Mouse (Mus musculus) lung, embryonic 14.5 days (tissue): ENCODE measurements around the gene Tigar. TPM values are rescaled to one million over a fixed set of nuclear protein-coding genes. Genes with fewer than 3 reads are reported as not detected.

Experiments
- ATAC-seq: fragments of 200-750 bp; cut with Nextera tagmentation; 2 replicates; pipeline ENCODE4 v1.8.0; 2017; ENCODE audit warnings: mild to moderate bottlenecking, moderate TSS enrichment, moderate library complexity; ENCODE audit not compliant: insufficient read depth
- DNase-seq: peaks from one replicate; pipeline ENCODE4 v3.0.0-alpha.2; 2015
- H3K27ac ChIP-seq: fragments of 300-500 bp; sonication (generic); 2 replicates; pipeline ENCODE4 v1.5.1; 2014; ENCODE audit warnings: low read depth, mild to moderate bottlenecking, moderate library complexity
- H3K27me3 ChIP-seq: fragments of 300-500 bp; sonication (generic); 2 replicates; pipeline ENCODE4 v1.6.1; 2014; ENCODE audit warnings: low read length, control low read depth; ENCODE audit not compliant: insufficient read depth
- H3K36me3 ChIP-seq: fragments of 300-500 bp; sonication (generic); 2 replicates; pipeline ENCODE4 v1.6.1; 2014; ENCODE audit warnings: control low read depth; ENCODE audit not compliant: insufficient read depth
- H3K4me1 ChIP-seq: fragments of 300-500 bp; sonication (generic); 2 replicates; pipeline ENCODE4 v1.6.1; 2014; ENCODE audit warnings: antibody characterized with exemption, control low read depth; ENCODE audit not compliant: insufficient read depth
- H3K4me2 ChIP-seq: fragments of 300-500 bp; sonication (generic); 2 replicates; pipeline ENCODE4 v1.6.1; 2014; ENCODE audit warnings: mild to moderate bottlenecking
- H3K4me3 ChIP-seq: fragments of 300-500 bp; sonication (generic); 2 replicates; pipeline ENCODE4 v1.5.1; 2014; ENCODE audit warnings: low read depth, low read length
- H3K9ac ChIP-seq: fragments of 300-500 bp; sonication (generic); 2 replicates; pipeline ENCODE4 v1.6.1; 2014
- H3K9me3 ChIP-seq: fragments of 300-500 bp; sonication (generic); 2 replicates; pipeline ENCODE4 v1.6.1; 2016; ENCODE audit warnings: low read depth, low read length, control low read depth
- CTCF ChIP-seq: IDR thresholded peaks from 2 replicates; pipeline ENCODE4 v1.5.1; 2016; ENCODE audit warnings: antibody characterized with exemption, low read depth
- WGBS: fragments of 180-500 bp; shearing (Covaris S2); extraction: QIAGEN DNeasy Blood & Tissue Kit; methylation state at CpG from one replicate; pipeline ENCODE4 v1.1.7; 2014; 5-methylcytosine and 5-hydroxymethylcytosine counted together
- polyA plus RNA-seq: library from polyadenylated mRNA; unstranded; fragments of >200 nt; fragmentation: Nextera tagmentation; extraction: Ambion mirVana; gene quantifications from 2 replicates; pipeline ENCODE4 v1.2.1, GENCODE M21; 2014

Gene Tigar
- polyA plus RNA-seq: 3.0 and 3.5 TPM in 2 replicates

DNA sequence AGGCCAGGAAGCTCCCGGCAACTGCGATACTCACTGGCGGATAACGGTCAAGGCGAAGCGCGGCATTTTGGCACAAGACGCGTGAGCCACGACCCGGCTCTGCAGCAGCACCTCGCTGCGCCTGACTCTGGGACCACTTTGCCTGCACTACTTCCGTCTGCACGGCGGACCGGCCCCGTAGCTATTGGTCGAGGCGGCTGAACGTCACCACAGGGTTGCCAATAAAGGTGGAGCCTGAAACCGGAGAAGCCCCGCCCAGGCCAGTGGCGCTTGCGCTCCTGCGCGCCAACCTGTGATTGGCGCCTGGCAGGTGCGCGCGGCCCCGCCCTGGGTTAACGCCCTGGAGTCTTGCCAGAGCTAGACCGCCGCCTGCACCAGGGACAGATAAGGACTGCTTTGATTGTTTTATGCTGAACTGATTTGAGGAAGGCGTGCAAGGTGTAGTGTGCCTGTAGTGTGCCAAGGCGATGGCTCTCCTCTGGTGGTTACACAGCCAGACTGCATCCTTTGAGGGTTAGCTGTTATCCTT lies at the start of gene Tigar:
Gene Tigar, minus strand, starts transcription at position 156 of the 529 bp plus-strand sequence.
- ATAC-seq: peak; percentile 99
- no peak within 1 kb of the TSS for H3K27ac ChIP-seq

DNA sequence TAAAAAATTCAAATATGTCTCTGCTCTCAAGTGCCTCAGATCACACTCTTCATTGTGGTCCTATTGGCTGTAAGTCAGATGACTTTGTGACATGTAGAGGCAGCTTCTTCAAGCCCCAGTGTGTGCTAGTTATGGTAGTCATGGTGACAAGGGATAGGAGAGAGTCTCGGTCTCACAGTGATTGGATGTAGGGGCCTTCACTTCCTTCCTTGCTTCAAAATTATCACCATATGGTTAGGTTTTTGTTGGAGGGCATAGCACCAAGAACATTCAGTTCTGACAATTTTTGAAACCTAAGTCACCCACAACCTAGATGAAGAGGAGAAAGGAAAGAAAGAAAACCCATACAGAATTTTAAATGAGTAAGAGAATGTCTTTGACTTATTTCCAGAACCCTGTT lies 48.0 kb upstream of the Tigar start:
- Histone ChIP-seq H3K36me3 (no peaks in the 10 kb centered on the region), H3K27me3 (no peaks in the 10 kb centered on the region), H3K4me3 (no peak overlapping the region), H3K9me3 (no peaks in the 10 kb centered on the region), H3K4me1 (peaks cover 2% of the 10 kb centered on the region; the same call in 1 of the 2 replicates), H3K9ac (no peak overlapping the region), H3K27ac (no peak overlapping the region), H3K4me2 (no peak overlapping the region)
- no peak for ATAC-seq
- 52% methylated on average over 1 of the region's 1 CpGs for WGBS
- TF ChIP-seq CTCF: no peak
- no peak for DNase-seq

More for the DNA sequence above, at the start of gene Tigar:
- H3K9ac ChIP-seq: peak within 1 kb of the TSS; percentile 56
- no peaks in the 10 kb centered on the region for H3K9me3 ChIP-seq
- H3K4me3 ChIP-seq: peak within 1 kb of the TSS; percentile 59
- no peaks in the 10 kb centered on the region for H3K27me3 ChIP-seq
- no peaks in the 10 kb centered on the region for H3K36me3 ChIP-seq
- no peak for TF ChIP-seq CTCF
- peaks cover 6% of the 10 kb centered on the region; the same call in 1 of the 2 replicates for H3K4me1 ChIP-seq
- peak; percentile 96 for DNase-seq
- H3K4me2 ChIP-seq: peak within 1 kb of the TSS; percentile 89
- WGBS: under 1% methylated on average over 37 of the region's 37 CpGs

DNA sequence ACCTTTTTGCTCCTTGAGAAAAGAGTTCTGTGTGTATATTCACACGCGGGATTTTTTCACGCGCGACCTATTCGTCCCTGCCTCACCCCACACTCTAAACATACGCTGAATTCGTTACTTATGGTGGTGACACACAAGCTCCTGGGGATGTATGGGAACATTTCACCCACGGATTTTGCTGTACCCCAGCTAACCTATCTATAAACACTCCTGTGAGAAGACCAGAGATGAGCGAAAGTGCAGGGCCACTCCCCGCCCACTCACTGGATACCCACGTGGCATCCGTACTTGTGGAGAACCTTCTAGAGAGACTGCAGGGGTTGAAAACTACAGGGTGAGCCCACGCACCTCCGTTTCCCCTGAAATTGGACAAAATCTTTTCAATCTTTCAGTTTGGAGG lies 46.1 kb upstream of the Tigar start:
- peak; percentile 65 for DNase-seq
- ATAC-seq: no peak

DNA sequence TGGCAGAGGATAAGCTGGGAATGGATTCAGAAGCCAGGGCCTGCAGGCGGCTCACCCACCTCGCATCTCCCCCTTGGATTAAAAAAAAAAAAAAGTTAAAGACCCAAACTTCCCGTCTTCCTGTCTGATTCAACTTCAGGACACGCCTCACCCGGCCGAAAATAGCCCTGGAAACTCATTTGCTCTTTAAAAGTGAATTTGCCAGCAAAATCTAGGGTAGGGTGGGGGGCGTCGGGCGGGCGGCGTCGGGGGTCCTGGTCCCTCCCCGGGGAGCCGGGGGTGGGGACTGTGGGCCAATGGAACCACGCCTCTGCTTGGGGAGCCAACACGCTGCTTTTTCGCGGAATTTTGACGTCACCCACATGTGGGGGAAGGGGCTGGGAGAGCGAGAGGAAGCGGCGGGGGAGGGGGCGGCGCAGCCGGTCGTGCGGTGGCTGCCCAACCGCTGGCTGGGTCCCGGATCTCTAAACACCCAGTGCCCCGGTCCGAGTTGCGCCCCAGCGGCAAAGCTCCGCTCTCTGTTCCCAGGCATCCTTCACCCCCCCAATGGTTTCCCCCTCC lies 45.4 kb upstream of the Tigar start:
- Histone ChIP-seq H3K4me3 (peak overlapping the region; percentile 73), H3K27ac (peak overlapping the region; percentile 94), H3K4me2 (peak overlapping the region; percentile 79), H3K27me3 (no peaks in the 10 kb centered on the region), H3K9ac (peak overlapping the region; percentile 52), H3K4me1 (peaks cover 7% of the 10 kb centered on the region), H3K36me3 (no peaks in the 10 kb centered on the region), H3K9me3 (no peaks in the 10 kb centered on the region)
- WGBS: under 1% methylated on average over 32 of the region's 34 CpGs
- no peak for TF ChIP-seq CTCF
- peak; percentile 16 for ATAC-seq
- peak; percentile 97 for DNase-seq

More for the DNA sequence above, 46.1 kb upstream of the Tigar start:
- H3K4me1 ChIP-seq: peaks cover 7% of the 10 kb centered on the region
- WGBS: under 1% methylated on average over 15 of the region's 15 CpGs
- H3K27me3 ChIP-seq: no peaks in the 10 kb centered on the region
- peak overlapping the region; percentile 79 for H3K4me2 ChIP-seq
- peak overlapping the region; percentile 52 for H3K9ac ChIP-seq
- peak overlapping the region; percentile 78; the same call in 1 of the 2 replicates for H3K27ac ChIP-seq
- H3K36me3 ChIP-seq: no peaks in the 10 kb centered on the region
- TF ChIP-seq CTCF: no peak
- peak overlapping the region; percentile 73 for H3K4me3 ChIP-seq
- H3K9me3 ChIP-seq: no peaks in the 10 kb centered on the region

DNA sequence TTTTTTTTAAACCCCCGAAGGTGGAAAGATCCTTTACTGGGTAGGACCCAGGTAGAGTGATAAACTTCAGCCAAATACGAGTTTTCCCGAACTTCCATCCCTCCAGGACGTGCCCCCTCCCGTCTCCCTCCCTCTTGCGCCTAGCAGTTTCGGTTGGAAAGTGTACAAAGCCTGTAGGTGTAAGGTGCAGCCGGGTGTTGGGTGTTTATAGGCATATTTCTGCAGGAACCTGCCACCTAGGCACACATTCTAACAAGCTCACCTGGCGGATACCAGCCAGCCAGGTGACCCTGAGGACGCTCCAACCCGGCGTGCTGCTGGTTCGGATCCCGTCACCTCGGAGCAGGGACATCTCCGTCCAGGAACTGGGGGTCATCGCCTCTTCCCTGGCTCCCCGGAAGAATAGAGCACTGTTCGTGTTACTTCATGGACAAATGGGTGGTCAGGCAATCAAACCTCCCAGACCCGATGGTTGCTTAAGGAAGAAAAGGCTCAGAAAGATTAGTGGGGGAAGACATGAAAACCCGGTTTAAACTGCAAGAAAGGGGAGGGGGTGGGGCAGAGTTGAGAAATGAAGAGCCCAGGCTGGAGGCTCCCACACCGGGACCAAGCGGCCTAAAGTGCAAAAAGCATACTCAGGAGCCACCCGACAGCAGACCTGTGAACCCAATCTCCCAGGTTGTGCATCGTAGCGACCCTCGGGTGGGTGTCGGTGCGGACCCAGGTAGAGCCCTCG lies 44.8 kb upstream of the Tigar start:
- under 1% methylated on average over 30 of the region's 30 CpGs for WGBS
- no peaks in the 10 kb centered on the region for H3K36me3 ChIP-seq
- TF ChIP-seq CTCF: no peak
- no peaks in the 10 kb centered on the region for H3K9me3 ChIP-seq
- H3K27ac ChIP-seq: peak overlapping the region; percentile 94
- ATAC-seq (no peak), DNase-seq (peak; percentile 27)
- H3K4me1 ChIP-seq: peaks cover 7% of the 10 kb centered on the region
- H3K27me3 ChIP-seq: no peaks in the 10 kb centered on the region
- H3K9ac ChIP-seq: peak overlapping the region; percentile 52
- peak overlapping the region; percentile 79 for H3K4me2 ChIP-seq
- H3K4me3 ChIP-seq: peak overlapping the region; percentile 73

DNA sequence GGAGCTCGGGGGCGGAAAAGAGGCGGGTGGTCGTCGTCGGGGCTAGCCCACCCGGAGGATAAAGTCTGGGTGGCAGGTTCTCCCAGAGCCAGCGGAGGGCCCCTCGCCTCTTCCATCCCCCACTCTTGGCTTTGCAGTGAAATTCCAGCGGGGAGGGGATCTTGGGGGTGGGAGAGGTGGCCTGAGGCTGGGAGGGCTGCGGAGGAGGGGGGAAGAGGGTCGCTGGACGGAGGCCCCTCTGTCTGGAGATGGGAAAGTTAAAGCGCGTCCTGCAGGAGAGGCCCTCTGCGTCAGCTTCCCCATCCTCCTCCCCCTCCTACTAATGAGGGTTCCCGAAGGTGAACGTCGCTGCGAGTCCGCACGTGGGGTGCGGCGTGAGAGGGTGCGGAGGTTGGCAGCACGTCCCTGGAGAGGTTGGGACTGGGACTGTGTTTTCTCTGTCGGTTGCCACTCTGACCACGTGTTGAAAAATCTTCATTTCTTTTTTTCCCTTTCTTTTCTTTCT lies 44.0 kb upstream of the Tigar start:
- peak overlapping the region; percentile 73 for H3K4me3 ChIP-seq
- peak; percentile 9 for ATAC-seq
- H3K27ac ChIP-seq: peak overlapping the region; percentile 94
- 0 out of 2 replicates have a peak, but pooled peaks cover under 1% of the 10 kb centered on the region for H3K36me3 ChIP-seq
- H3K9ac ChIP-seq: peak overlapping the region; percentile 52
- peak overlapping the region; percentile 79 for H3K4me2 ChIP-seq
- peak; percentile 79 for DNase-seq
- TF ChIP-seq CTCF: no peak
- H3K9me3 ChIP-seq: no peaks in the 10 kb centered on the region
- peaks cover 7% of the 10 kb centered on the region for H3K4me1 ChIP-seq
- under 1% methylated on average over 27 of the region's 28 CpGs for WGBS
- no peaks in the 10 kb centered on the region for H3K27me3 ChIP-seq
